Mouse (Mus musculus) T-cell, adult 2 months (primary cell): ENCODE measurements around the gene Gm37240.
A peak's percentile ranks its signal among the peaks of the same experiment; 100 is the strongest.

Experiments
- DNase-seq: peaks from one replicate; pipeline ENCODE4 v3.0.0; 2022; ENCODE audit warnings: low spot score

Gm37240 gene

GRCm38 (mm10) chr3:85748863-85749262 lies 138.5 kb downstream of the Gm37240 start:
- DNase-seq = no peak

GRCm38 (mm10) chr3:85746116-85746515 lies 141.2 kb downstream of the Gm37240 start:
- no peak for DNase-seq

- no peak for DNase-seq
These were observed 145.6 kb downstream of the Gm37240 start for GRCm38 (mm10) chr3:85741767-85742166.

GRCm38 (mm10) chr3:85738591-85738990 lies 148.7 kb downstream of the Gm37240 start:
- no peak for DNase-seq

GRCm38 (mm10) chr3:85733939-85734729 lies 153.2 kb downstream of the Gm37240 start:
- DNase-seq = no peak

- no peak for DNase-seq
These were observed 160.1 kb downstream of the Gm37240 start for GRCm38 (mm10) chr3:85727171-85727570.

- DNase-seq = no peak
These were observed 161.3 kb downstream of the Gm37240 start for GRCm38 (mm10) chr3:85725971-85726370.

- DNase-seq = no peak
These were observed 162.2 kb downstream of the Gm37240 start for GRCm38 (mm10) chr3:85725110-85725509.

GRCm38 (mm10) chr3:85722581-85722980 lies 164.7 kb downstream of the Gm37240 start:
- DNase-seq = no peak

- DNase-seq = no peak
These were observed 171.5 kb downstream of the Gm37240 start for GRCm38 (mm10) chr3:85715764-85716297.

- no peak for DNase-seq
These were observed 173.2 kb downstream of the Gm37240 start for GRCm38 (mm10) chr3:85713936-85714709.

GRCm38 (mm10) chr3:85710695-85711094 lies 176.6 kb downstream of the Gm37240 start:
- no peak for DNase-seq

- DNase-seq = peak; percentile 3
These were observed 179.9 kb downstream of the Gm37240 start for GRCm38 (mm10) chr3:85707421-85707820.

- DNase-seq = no peak
These were observed 184.0 kb downstream of the Gm37240 start for GRCm38 (mm10) chr3:85703141-85703882.

- DNase-seq = no peak
These were observed 188.8 kb downstream of the Gm37240 start for GRCm38 (mm10) chr3:85698496-85698895.

GRCm38 (mm10) chr3:85695056-85695455 lies 192.3 kb downstream of the Gm37240 start:
- no peak for DNase-seq

GRCm38 (mm10) chr3:85693013-85693412 lies 194.3 kb downstream of the Gm37240 start:
- no peak for DNase-seq

GRCm38 (mm10) chr3:85691134-85691533 lies 196.2 kb downstream of the Gm37240 start:
- no peak for DNase-seq

GRCm38 (mm10) chr3:85688341-85688740 lies 199.0 kb downstream of the Gm37240 start:
- DNase-seq = no peak

- no peak for DNase-seq
These were observed 202.0 kb downstream of the Gm37240 start for GRCm38 (mm10) chr3:85685271-85685670.

- DNase-seq = no peak
These were observed 203.7 kb downstream of the Gm37240 start for GRCm38 (mm10) chr3:85683618-85684017.

GRCm38 (mm10) chr3:85681136-85681535 lies 206.2 kb downstream of the Gm37240 start:
- DNase-seq = no peak
